Mouse (Mus musculus): Measurements from ENCODE around the gene Ethe1.

DNA sequence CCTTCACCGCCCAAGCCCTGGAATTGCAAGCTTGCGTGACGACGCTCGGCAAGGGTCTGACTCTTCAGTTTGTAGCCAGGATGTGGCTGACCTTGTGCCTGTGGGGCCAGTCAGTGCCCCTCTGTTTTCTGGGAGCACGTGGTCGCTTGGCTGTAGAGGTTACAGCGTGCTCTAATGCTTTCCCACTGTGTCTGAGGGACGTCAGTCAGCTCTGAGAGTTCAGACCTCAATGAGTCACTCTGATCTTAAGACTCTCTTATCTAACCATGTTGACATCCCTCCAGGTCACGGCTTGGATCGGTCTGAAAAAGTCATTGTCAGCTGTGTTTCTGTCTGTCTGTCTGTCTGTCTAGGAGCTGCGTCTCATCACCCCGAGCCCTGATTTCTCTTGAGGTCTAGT is 27.5 kb downstream of the Ethe1 start:
- TF ChIP-seq MAX (IDR thresholded peaks at IDR 0.05) (peak; percentile 66), USF1 (IDR thresholded peaks at IDR 0.05; ENCODE audit: low read depth) (peak; percentile 61)

Measured in C2C12 (cell line).